Mouse (Mus musculus) kidney, embryonic 16.5 days (tissue): ENCODE measurements at regions not wholly inside any gene's neighbourhood (a gene's known extent, or its start where the extent isn't known, plus 50 kb on each side); places are given as distances from the start of the nearest gene placed in this dataset.

ENCODE experiments used
- ATAC-seq: fragments of 200-750 bp; cut with Nextera tagmentation; 2 replicates; pipeline ENCODE4 v1.8.0; 2017; ENCODE audit warnings: moderate TSS enrichment; ENCODE audit not compliant: low FRiP score, low TSS enrichment
- H3K27ac ChIP-seq: fragments of 300-500 bp; sonication (generic); 2 replicates; pipeline ENCODE4 v1.5.1; 2014; ENCODE audit warnings: low read length
- H3K27me3 ChIP-seq: fragments of 300-500 bp; sonication (generic); 2 replicates; pipeline ENCODE4 v1.6.1; 2014; ENCODE audit warnings: low read length, control low read depth, mixed read lengths; ENCODE audit not compliant: insufficient read depth
- H3K36me3 ChIP-seq: fragments of 300-500 bp; sonication (generic); 2 replicates; pipeline ENCODE4 v1.6.1; 2014; ENCODE audit warnings: low read length, control low read depth, mixed read lengths; ENCODE audit not compliant: insufficient read depth
- H3K4me1 ChIP-seq: fragments of 300-500 bp; sonication (generic); 2 replicates; pipeline ENCODE4 v1.6.1; 2014; ENCODE audit warnings: low read length, control low read depth, mixed read lengths; ENCODE audit not compliant: insufficient read depth
- H3K4me2 ChIP-seq: fragments of 300-500 bp; sonication (generic); replicated peaks from 2 replicates; pipeline ENCODE4 v1.6.1; 2014; ENCODE audit warnings: low read depth, low read length
- H3K4me3 ChIP-seq: fragments of 300-500 bp; sonication (generic); 2 replicates; pipeline ENCODE4 v1.5.1; 2014; ENCODE audit warnings: mild to moderate bottlenecking, low read length
- H3K9ac ChIP-seq: fragments of 300-500 bp; sonication (generic); replicated peaks from 2 replicates; pipeline ENCODE4 v1.6.1; 2014; ENCODE audit warnings: low read length
- H3K9me3 ChIP-seq: fragments of 300-500 bp; sonication (generic); 2 replicates; pipeline ENCODE4 v1.6.1; 2016; ENCODE audit warnings: low read length, control low read depth
- WGBS: fragments of 180-500 bp; shearing (Covaris S2); extraction: QIAGEN DNeasy Blood & Tissue Kit; methylation state at CpG from one replicate; pipeline ENCODE4 v1.1.7; 2014; 5-methylcytosine and 5-hydroxymethylcytosine counted together

DNA sequence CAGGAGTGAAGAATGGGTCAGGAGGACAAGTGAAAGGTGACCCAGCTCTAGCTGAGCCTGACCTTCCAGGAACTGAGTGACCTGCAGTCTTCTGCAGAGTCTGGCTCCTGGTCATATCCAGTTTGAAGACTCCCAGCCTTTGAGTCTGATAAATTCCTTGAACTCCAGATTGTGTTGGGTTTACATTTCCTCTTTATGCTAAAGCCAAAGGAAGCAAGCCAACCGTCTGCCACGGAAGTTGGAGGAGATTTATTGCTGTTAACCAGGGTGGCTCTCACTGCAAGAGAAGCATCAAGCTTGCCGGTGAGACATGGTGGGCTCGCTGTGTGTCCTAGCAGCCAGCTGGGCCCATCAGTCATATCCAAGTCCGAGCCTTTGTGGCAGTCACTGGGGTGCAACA lies 276.4 kb downstream of the Cbln1 start:
- H3K9me3 ChIP-seq, result no peaks in the 10 kb centered on the region
- no peaks in the 10 kb centered on the region for H3K36me3 ChIP-seq
- no peak overlapping the region for H3K9ac ChIP-seq
- H3K4me1 ChIP-seq, result peaks cover 31% of the 10 kb centered on the region
- 12% methylated on average over 5 of the region's 5 CpGs for WGBS
- no peak for ATAC-seq
- H3K4me3 ChIP-seq, result no peak overlapping the region
- no peak overlapping the region for H3K27ac ChIP-seq
- no peaks in the 10 kb centered on the region; the same call in 1 of the 2 replicates for H3K27me3 ChIP-seq
- H3K4me2 ChIP-seq, result no peak overlapping the region

DNA sequence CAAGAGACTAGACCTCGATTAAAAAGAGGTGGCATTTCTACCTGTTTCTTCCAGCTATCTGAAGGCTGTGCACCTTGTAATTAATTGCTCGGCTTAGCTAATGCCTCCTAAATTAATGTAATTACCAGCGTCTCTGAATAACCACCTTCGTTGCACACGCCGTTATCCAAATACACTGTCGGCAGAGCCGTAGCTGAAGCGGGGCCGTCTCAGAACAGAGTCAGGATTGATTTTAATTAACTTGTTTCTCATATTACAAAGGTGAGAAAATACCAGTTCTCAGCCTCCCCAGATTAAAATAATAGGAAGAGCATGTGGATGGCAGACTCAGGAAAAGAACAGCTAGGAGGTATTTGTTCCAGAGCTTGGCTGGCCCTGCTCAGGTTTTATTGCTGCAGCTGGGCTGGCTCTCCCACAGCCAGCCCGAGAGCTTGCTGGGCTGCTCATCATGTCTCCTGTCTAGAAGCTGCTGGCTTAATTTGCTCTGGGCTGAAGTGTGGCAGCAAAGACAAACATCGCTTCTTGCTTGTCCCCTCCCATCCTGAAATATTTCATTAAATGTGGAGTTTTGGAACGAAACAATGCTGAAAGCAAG lies 282.5 kb downstream of the Cbln1 start:
- no peaks in the 10 kb centered on the region for H3K27me3 ChIP-seq
- no peak overlapping the region for H3K27ac ChIP-seq
- ATAC-seq, result peak; percentile 82

DNA sequence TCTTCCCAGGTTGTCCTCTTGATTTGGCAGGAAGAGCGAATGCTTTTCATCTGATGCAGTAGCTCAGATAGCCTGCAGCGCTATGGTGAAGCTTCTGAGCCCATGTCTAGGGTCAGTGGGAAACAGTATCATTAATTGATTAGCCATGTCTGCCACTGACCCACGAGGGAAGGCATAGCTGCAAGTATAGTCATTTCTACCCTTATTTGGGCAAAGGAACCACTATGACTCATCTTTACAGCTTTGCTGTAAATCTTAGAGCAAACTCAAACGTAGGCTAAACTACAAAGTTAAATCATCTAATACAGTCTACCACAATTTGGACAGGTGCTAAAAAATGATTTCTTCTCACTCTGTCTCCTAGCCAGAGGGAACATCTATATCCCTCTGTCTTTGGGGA lies 289.5 kb downstream of the Cbln1 start:
- Histone ChIP-seq H3K4me2 (no peak overlapping the region), H3K36me3 (no peaks in the 10 kb centered on the region), H3K4me1 (no peaks in the 10 kb centered on the region), H3K27ac (no peak overlapping the region), H3K27me3 (no peaks in the 10 kb centered on the region), H3K4me3 (no peak overlapping the region), H3K9me3 (no peaks in the 10 kb centered on the region), H3K9ac (no peak overlapping the region)
- 41% methylated on average over 4 of the region's 4 CpGs for WGBS
- ATAC-seq, result no peak

More for the DNA sequence above, 282.5 kb downstream of the Cbln1 start:
- no peaks in the 10 kb centered on the region for H3K36me3 ChIP-seq
- H3K4me2 ChIP-seq, result no peak overlapping the region
- no peak overlapping the region for H3K4me3 ChIP-seq
- H3K9me3 ChIP-seq, result peaks cover 4% of the 10 kb centered on the region; the same call in 1 of the 2 replicates
- H3K4me1 ChIP-seq, result 0 out of 2 replicates have a peak, but pooled peaks cover 2% of the 10 kb centered on the region
- 33% methylated on average over 13 of the region's 13 CpGs for WGBS
- no peak overlapping the region for H3K9ac ChIP-seq

DNA sequence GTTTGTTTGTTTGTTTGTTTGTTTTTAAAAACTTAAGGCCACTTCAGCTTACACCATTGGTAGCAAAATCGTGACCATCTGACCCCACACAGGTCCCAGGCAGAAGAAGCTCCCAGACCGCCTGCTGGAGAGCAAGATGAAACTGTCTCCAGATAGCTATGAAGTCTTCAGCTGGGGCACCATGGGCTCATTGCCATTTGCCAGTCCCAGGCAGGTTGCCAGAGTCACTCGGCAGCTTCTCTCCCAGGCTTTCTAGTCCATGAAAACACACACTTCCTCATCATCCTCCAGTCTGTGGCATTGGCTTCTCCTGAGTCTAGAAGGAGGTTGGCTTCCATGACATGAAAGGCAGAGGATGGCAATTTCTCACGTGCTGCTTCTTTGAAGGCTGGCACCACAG lies 293.5 kb upstream of the N4bp1 start:
- H3K27ac ChIP-seq, result no peak overlapping the region
- 83% methylated on average over 4 of the region's 4 CpGs for WGBS
- no peak overlapping the region for H3K9ac ChIP-seq
- no peaks in the 10 kb centered on the region for H3K4me1 ChIP-seq
- H3K36me3 ChIP-seq, result no peaks in the 10 kb centered on the region
- no peak overlapping the region for H3K4me2 ChIP-seq
- no peak for ATAC-seq
- H3K9me3 ChIP-seq, result no peaks in the 10 kb centered on the region
- no peaks in the 10 kb centered on the region for H3K27me3 ChIP-seq
- H3K4me3 ChIP-seq, result no peak overlapping the region

DNA sequence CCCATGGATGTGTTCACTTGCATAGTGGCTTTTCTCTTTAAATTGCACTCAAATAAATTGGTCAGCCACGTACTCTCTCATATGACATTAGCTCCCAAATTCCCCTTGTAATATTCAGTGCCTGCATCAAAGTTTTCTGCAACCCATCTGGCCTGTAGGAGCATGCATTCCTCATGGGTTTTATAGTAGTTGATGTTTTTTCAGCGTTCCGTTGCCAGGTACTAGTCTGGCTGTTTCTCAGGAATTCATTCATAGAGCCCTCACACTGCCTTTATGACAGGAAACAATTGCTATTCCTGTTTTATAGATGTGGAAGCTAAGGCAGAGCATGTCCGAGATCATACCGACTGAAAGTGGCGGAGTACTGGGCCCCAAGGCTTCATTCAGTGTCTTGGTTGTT lies 292.6 kb upstream of the N4bp1 start:
- H3K27ac ChIP-seq, result no peak overlapping the region
- H3K4me3 ChIP-seq, result no peak overlapping the region
- H3K27me3 ChIP-seq, result no peaks in the 10 kb centered on the region
- H3K9me3 ChIP-seq, result no peaks in the 10 kb centered on the region
- no peaks in the 10 kb centered on the region for H3K36me3 ChIP-seq
- no peak overlapping the region for H3K4me2 ChIP-seq
- H3K9ac ChIP-seq, result no peak overlapping the region
- ATAC-seq, result no peak
- no peaks in the 10 kb centered on the region for H3K4me1 ChIP-seq
- WGBS, result 90% methylated on average over 6 of the region's 6 CpGs

DNA sequence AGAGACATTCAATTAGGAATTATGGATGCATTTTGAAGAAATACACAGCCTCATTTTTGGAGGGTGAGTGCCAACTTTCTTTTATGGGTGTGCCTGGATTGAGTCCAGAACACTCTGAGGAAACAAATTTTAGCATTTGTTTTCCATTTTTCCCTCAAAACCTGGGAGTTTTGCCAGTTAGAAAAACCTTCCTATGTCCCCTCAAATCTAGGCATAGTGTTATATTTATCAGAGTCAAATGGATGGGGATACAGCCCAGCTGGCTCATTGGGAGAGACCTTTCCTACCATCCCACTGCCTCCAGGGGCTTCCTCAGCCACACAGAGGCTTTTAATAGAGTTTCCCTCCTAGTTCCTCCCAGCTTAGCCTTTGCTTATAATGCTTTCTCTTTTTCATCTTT lies 290.0 kb upstream of the N4bp1 start:
- Histone ChIP-seq H3K36me3 (no peaks in the 10 kb centered on the region), H3K9me3 (no peaks in the 10 kb centered on the region), H3K4me2 (no peak overlapping the region), H3K27me3 (no peaks in the 10 kb centered on the region), H3K4me1 (no peaks in the 10 kb centered on the region), H3K9ac (no peak overlapping the region), H3K27ac (no peak overlapping the region), H3K4me3 (no peak overlapping the region)
- ATAC-seq, result no peak

DNA sequence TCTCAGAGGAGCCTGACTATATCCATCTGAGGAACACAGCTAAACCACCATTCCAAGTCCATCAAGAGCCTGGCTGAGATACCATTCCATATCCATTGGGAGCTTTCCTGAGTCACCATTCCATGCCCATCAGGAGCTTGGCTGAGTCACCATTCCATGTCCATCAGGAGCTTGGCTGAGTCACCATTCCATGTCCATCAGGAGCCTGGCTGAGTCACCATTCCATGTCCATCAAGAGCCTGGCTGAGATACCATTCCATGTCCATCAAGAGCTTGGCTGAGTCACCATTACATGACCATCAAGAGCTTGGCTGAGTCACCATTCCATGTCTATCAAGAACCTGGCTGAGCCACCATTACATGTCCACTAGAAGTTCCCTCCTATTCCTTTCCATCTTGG lies 288.7 kb upstream of the N4bp1 start:
- H3K9me3 ChIP-seq, result no peaks in the 10 kb centered on the region
- no peak overlapping the region for H3K9ac ChIP-seq

DNA sequence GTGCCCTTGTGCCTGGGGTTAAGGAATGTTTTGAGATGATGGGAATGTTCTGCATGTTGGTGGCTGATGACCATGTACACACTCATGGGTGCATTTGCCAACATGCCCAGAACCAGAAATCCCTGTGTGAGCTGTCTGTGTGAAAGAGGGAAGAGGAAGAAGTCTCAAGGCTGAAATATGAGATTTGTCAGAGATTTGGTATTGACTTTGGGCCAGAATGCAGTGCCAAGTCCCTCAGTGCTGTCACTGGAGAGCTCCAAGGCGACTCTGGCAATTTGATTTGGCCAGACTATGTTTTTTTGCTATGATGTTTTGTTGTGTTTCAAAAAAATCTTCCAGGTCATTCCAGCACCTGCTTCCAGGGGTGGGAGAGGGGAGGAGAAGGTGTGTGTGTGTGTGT lies 281.7 kb upstream of the N4bp1 start:
- Histone ChIP-seq H3K27me3 (no peaks in the 10 kb centered on the region), H3K4me2 (no peak overlapping the region), H3K36me3 (no peaks in the 10 kb centered on the region), H3K9ac (no peak overlapping the region), H3K9me3 (no peaks in the 10 kb centered on the region), H3K27ac (no peak overlapping the region), H3K4me3 (no peak overlapping the region), H3K4me1 (no peaks in the 10 kb centered on the region)
- 82% methylated on average over 1 of the region's 1 CpGs for WGBS
- no peak for ATAC-seq

More for the DNA sequence above, 288.7 kb upstream of the N4bp1 start:
- Histone ChIP-seq H3K4me1 (no peaks in the 10 kb centered on the region), H3K4me3 (no peak overlapping the region), H3K36me3 (no peaks in the 10 kb centered on the region), H3K4me2 (no peak overlapping the region), H3K27ac (no peak overlapping the region), H3K27me3 (no peaks in the 10 kb centered on the region)
- no peak for ATAC-seq

DNA sequence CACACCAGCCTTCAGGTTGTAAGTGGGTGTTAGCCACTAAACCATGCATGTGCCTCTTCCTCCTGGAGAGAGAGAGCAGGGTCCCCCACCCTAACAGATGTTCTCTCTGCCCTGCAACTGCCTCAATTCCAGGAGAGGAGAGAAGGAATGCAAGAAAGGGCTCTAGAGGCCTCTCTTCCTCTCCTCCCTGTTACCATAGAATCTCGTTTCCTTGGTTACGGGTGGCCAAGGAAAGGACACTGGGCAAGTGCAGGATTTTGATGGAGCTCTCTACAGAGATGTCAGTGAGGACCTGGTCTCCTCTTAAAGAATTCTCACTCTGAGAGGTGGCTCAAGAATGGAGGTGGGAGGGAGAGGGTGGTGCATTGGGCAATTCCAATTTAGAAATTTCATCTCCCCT lies 275.4 kb upstream of the N4bp1 start:
- Histone ChIP-seq H3K27me3 (no peaks in the 10 kb centered on the region), H3K4me2 (no peak overlapping the region), H3K4me1 (no peaks in the 10 kb centered on the region), H3K4me3 (no peak overlapping the region), H3K36me3 (no peaks in the 10 kb centered on the region), H3K27ac (no peak overlapping the region), H3K9ac (no peak overlapping the region), H3K9me3 (no peaks in the 10 kb centered on the region)
- no peak for ATAC-seq
- WGBS, result 74% methylated on average over 2 of the region's 2 CpGs

DNA sequence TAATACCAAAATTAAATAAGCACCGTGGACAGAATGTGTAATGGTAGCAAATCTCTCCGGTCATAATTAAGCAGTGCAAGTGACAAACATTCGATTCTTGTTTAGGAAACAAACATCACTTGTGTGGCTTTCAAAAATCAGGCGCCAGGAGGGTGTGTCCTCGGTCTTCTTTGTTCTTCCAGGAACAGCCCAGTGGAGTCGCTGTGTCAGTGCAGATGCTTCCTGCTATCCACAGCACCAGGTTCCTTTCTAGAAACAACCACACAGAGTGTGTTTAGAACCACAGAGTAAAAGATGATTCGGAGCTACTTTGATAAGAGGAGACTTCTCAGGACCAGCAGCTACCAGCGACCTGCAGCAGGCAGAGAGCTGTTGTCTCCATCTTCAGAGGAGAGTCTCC lies 273.3 kb upstream of the N4bp1 start:
- Histone ChIP-seq H3K27me3 (no peaks in the 10 kb centered on the region), H3K4me1 (no peaks in the 10 kb centered on the region), H3K4me2 (no peak overlapping the region), H3K9ac (no peak overlapping the region), H3K27ac (no peak overlapping the region), H3K36me3 (no peaks in the 10 kb centered on the region), H3K9me3 (no peaks in the 10 kb centered on the region), H3K4me3 (no peak overlapping the region)
- WGBS, result 58% methylated on average over 8 of the region's 8 CpGs
- no peak for ATAC-seq
